Mouse (Mus musculus) cerebellum, adult 2 months (tissue): ENCODE data around the gene Tom1.

ENCODE experiments used
- CTCF ChIP-seq: fragments of 200-500 bp; IDR thresholded peaks from 2 replicates; pipeline ENCODE4 v1.5.1; 2011; ENCODE audit warnings: low read depth, mild to moderate bottlenecking, control low read depth, low read length, moderate library complexity, borderline replicate concordance; ENCODE audit not compliant: insufficient read depth
- POLR2A ChIP-seq: fragments of 200-500 bp; IDR thresholded peaks from 2 replicates; pipeline ENCODE4 v1.6.1; 2011; ENCODE audit warnings: low read length, control low read depth, borderline replicate concordance; ENCODE audit not compliant: insufficient read depth

DNA sequence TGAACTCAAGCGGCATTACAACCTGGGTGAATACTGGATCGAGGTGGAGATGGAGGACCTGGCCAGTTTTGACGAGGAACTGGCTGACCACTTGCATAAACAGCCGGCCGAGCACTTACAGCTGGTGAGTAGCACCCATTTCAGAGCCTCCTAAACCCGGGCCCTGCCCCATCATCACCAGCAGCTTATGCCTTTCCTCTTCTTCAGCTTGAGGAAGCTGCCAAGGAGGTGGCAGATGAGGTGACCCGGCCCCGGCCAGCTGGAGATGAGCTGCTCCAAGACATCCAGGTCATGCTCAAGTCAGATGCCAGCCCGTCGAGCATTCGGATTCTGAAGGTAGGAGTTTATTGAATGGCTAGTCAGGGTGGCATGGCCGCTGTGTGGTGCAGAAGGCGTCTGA, 76.6 kb downstream of the Tom1 start:
- TF ChIP-seq CTCF (no peak), POLR2A (no peak)
